Mouse (Mus musculus): ENCODE measurements at regions not wholly inside any gene's neighbourhood (a gene's known extent, or its start where the extent isn't known, plus 50 kb on each side); places are given as distances from the start of the nearest gene placed in this dataset.

- no peak for DNase-seq (ENCODE audit: low spot score in 2 of 2)
These were observed 75.7 kb upstream of the Bcl2l14 start for GRCm38 (mm10) chr6:134320379-134320932.

GRCm38 (mm10) chr6:134324001-134324400, 72.1 kb upstream of the Bcl2l14 start:
- no peak for DNase-seq (ENCODE audit: low spot score in 2 of 2)

- no peak for DNase-seq (ENCODE audit: low spot score in 2 of 2)
These were observed 70.6 kb upstream of the Bcl2l14 start for GRCm38 (mm10) chr6:134325564-134325963.

GRCm38 (mm10) chr6:134329550-134330299, 66.4 kb upstream of the Bcl2l14 start:
- no peak for DNase-seq (ENCODE audit: low spot score in 2 of 2)

- no peak for DNase-seq (ENCODE audit: low spot score in 2 of 2)
These were observed 65.8 kb upstream of the Bcl2l14 start for GRCm38 (mm10) chr6:134330300-134330640.

GRCm38 (mm10) chr6:134332718-134333432, 63.2 kb upstream of the Bcl2l14 start:
- DNase-seq (ENCODE audit: low spot score in 2 of 2): peak in 1 of 2 experiments; percentile 11

- DNase-seq (ENCODE audit: low spot score in 2 of 2): no peak
These were observed 60.4 kb upstream of the Bcl2l14 start for GRCm38 (mm10) chr6:134335711-134336110.

GRCm38 (mm10) chr6:134342796-134343605, 53.1 kb upstream of the Bcl2l14 start:
- no peak for DNase-seq (ENCODE audit: low spot score in 2 of 2)

- no peak for DNase-seq (ENCODE audit: low spot score in 2 of 2)
These were observed 52.6 kb upstream of the Bcl2l14 start for GRCm38 (mm10) chr6:134343606-134343901.
